Comparison of ENCODE assay signal across 16 mouse cellular contexts in the genomic region with DNA sequence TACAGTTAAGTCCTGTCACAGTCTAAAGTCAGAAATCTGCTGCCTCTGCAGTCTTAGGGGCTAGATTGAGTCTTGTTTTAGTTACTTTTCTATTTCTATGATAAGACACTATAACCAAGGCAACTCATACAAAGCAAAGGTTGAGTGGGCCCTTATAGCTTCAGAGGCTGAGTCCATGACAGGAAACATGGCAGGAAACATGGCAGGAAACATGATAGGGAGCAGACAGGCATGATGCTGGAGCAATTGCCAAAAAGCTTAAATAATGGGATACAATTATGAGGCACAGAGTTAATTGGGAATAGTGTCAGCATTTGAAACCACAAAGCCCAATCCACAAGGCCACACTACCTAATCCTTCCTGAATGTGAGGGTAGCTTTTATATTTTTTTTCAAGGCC.
"Had no signal": no experiment of that assay in that cellular context is flagged by ENCODE, and none has a peak within 500 bp of the region (broad histone marks: within the 10 kb centered on the region; RNA-seq: fewer than 3 reads in every experiment).

No protein-coding gene starts in this region.

- H3K4me3 ChIP-seq: neural tube, embryonic 12.5 days; neural tube, embryonic 13.5 days; neural tube, embryonic 15.5 days; stomach, embryonic 15.5 days had no signal

- H3K27me3 ChIP-seq: neural tube, embryonic 12.5 days; neural tube, embryonic 13.5 days; neural tube, embryonic 15.5 days; stomach, embryonic 15.5 days had no signal

- H3K27ac ChIP-seq: neural tube, embryonic 12.5 days; neural tube, embryonic 13.5 days; neural tube, embryonic 15.5 days; stomach, embryonic 15.5 days; stomach, postnatal 0 days had no signal

- H3K4me1 ChIP-seq: neural tube, embryonic 12.5 days; neural tube, embryonic 13.5 days; neural tube, embryonic 15.5 days; stomach, embryonic 15.5 days had no signal

- H3K36me3 ChIP-seq: neural tube, embryonic 12.5 days; neural tube, embryonic 13.5 days; neural tube, embryonic 15.5 days; stomach, embryonic 15.5 days had no signal

- DNase-seq: retina, postnatal 1 day; right cerebral cortex, adult 18-20 months; right cerebral cortex, postnatal 14 days; right cerebral cortex, postnatal 25 days; spleen, adult 18-20 months; thymus, adult 18-20 months; thymus, adult 2 months; thymus, postnatal 14 days; thymus, postnatal 25 days; thymus, postnatal 36 days; thymus, postnatal 4 days had no signal
